Comparison of ENCODE assay signal across 10 mouse cellular contexts in genomic region chr19:11811688-11812365, GRCm38 (mm10). TPM values are rescaled to one million over a fixed set of nuclear protein-coding genes. Genes with fewer than 3 reads are reported as not detected.
DNase-seq lines count a peak whose midpoint lies in the region; ATAC-seq and TF ChIP-seq lines count a peak whose summit lies in the region.
"Had no signal": no experiment of that assay in that cellular context is flagged by ENCODE, and none has a peak within 500 bp of the region (broad histone marks: within the 10 kb centered on the region; RNA-seq: fewer than 3 reads in every experiment).

No protein-coding gene starts in this region.

- DNase-seq in lung, embryonic 14.5 days = peak; percentile 47
- DNase-seq in lung, adult 2 months = no peak
- peak; percentile 36 for DNase-seq in heart, postnatal 0 days (ENCODE audit: low spot score)
- peak; percentile 48 to 80 for DNase-seq in kidney, postnatal 25 days
- peak; percentile 91 for DNase-seq in retina, postnatal 1 day
- no peak for DNase-seq in spleen, postnatal 10 days (ENCODE audit: low spot score in 2 of 2)
- no peak for DNase-seq in cerebellum, postnatal 14 days
- DNase-seq in left cerebral cortex, adult 8-10 months (ENCODE audit: low spot score in 2 of 2) = no peak

- ATAC-seq in lung, embryonic 14.5 days (ENCODE audit: insufficient read depth) = peak; percentile 60; the same call in 1 of the 2 replicates
- ATAC-seq in heart, postnatal 0 days (ENCODE audit: insufficient read depth, low read depth) = no peak

- no peak overlapping the region for H3K27ac ChIP-seq in lung, embryonic 14.5 days (ENCODE audit: low read depth)
- H3K27ac ChIP-seq in heart, postnatal 0 days (ENCODE audit: low read depth) = peak overlapping the region; percentile 65

- 39% methylated on average over 5 of the region's 5 CpGs for WGBS in lung, embryonic 14.5 days
- 58% methylated on average over 5 of the region's 5 CpGs for WGBS in lung, adult 2 months
- 49% methylated on average over 5 of the region's 5 CpGs for WGBS in heart, postnatal 0 days

- no peak overlapping the region for H3K4me2 ChIP-seq in lung, embryonic 14.5 days
- H3K4me2 ChIP-seq in heart, postnatal 0 days (ENCODE audit: low read depth, low read length) = no peak overlapping the region

- no peak for TF ChIP-seq CTCF in lung, embryonic 14.5 days (IDR thresholded peaks at IDR 0.05; ENCODE audit: low read depth)
- no peak for TF ChIP-seq CTCF in lung, adult 2 months (IDR thresholded peaks at IDR 0.05; ENCODE audit: insufficient read depth, low read length)
- TF ChIP-seq CTCF in heart, postnatal 0 days (IDR thresholded peaks at IDR 0.05; ENCODE audit: low read depth) = no peak

- no peak overlapping the region for H3K4me3 ChIP-seq in lung, embryonic 14.5 days (ENCODE audit: low read depth, low read length)
- H3K4me3 ChIP-seq in lung, adult 2 months (replicated peaks; ENCODE audit: extremely low read depth, low read depth, low read length) = no peak overlapping the region
- no peak overlapping the region for H3K4me3 ChIP-seq in heart, postnatal 0 days (ENCODE audit: low read depth, low read length)

- no peaks in the 10 kb centered on the region for H3K9me3 ChIP-seq in lung, embryonic 14.5 days (ENCODE audit: low read depth, low read length)
- H3K9me3 ChIP-seq in heart, postnatal 0 days (replicated peaks; ENCODE audit: control insufficient read depth, low read length) = no peaks in the 10 kb centered on the region
- H3K9me3 ChIP-seq: G1E had no signal

- TF ChIP-seq EP300 in heart, postnatal 0 days (IDR thresholded peaks at IDR 0.05; ENCODE audit: low read depth) = no peak

- no peaks in the 10 kb centered on the region for H3K36me3 ChIP-seq in lung, embryonic 14.5 days (ENCODE audit: insufficient read depth)
- H3K36me3 ChIP-seq in heart, postnatal 0 days (replicated peaks; ENCODE audit: control insufficient read depth, insufficient read depth, low read length) = no peaks in the 10 kb centered on the region
- H3K36me3 ChIP-seq: G1E had no signal

- H3K27me3 ChIP-seq in lung, embryonic 14.5 days (ENCODE audit: insufficient read depth, low read length) = no peaks in the 10 kb centered on the region
- no peaks in the 10 kb centered on the region for H3K27me3 ChIP-seq in heart, postnatal 0 days (ENCODE audit: control insufficient read depth, insufficient read depth, low read length)

- no peaks in the 10 kb centered on the region for H3K4me1 ChIP-seq in lung, embryonic 14.5 days (ENCODE audit: insufficient read depth)
- peaks cover 39% of the 10 kb centered on the region for H3K4me1 ChIP-seq in lung, adult 2 months (ENCODE audit: control insufficient read depth, insufficient read depth, low read length)
- no peaks in the 10 kb centered on the region for H3K4me1 ChIP-seq in heart, postnatal 0 days (ENCODE audit: control insufficient read depth, insufficient read depth)

- H3K9ac ChIP-seq in lung, embryonic 14.5 days = no peak overlapping the region
- no peak overlapping the region for H3K9ac ChIP-seq in heart, postnatal 0 days (replicated peaks; ENCODE audit: low read depth, low read length)

- no peak for TF ChIP-seq POLR2A in lung, adult 2 months (IDR thresholded peaks at IDR 0.05; ENCODE audit: borderline replicate concordance, extremely low read depth, low read depth, low read length)

RNA-seq across cellular contexts. Expression of gene Stx3, which starts 7.4 kb away (rescaled TPM):
- polyA plus RNA-seq in lung, embryonic 14.5 days (2014; fragmentation: Nextera tagmentation; extraction: Ambion mirVana) = 17.2 and 19.1 TPM in 2 replicates
- 22.1 and 23.1 TPM in 2 replicates for polyA plus RNA-seq in lung, adult 2 months (2012; rRNA removed)
- 8.0 and 10.6 TPM in 2 replicates for total RNA-seq in heart, postnatal 0 days (2014; rRNA removed; ENCODE audit: low replicate concordance)
- 6.0 and 6.3 TPM in 2 replicates for polyA plus RNA-seq in heart, postnatal 0 days (2015; fragmentation: Nextera tagmentation; extraction: Ambion mirVana)
- 10 to 100 TPM; 27.7 to 33.8 (median 29.7) TPM for total RNA-seq in left cerebral cortex, adult 8-10 months (2022)
- polyA plus RNA-seq: G1E had no signal

RNA-seq across cellular contexts. Expression of gene Olfr1417, which starts 27.2 kb away (rescaled TPM):
- polyA plus RNA-seq in lung, embryonic 14.5 days (2014; fragmentation: Nextera tagmentation; extraction: Ambion mirVana) = not detected in 2 replicates
- polyA plus RNA-seq in lung, adult 2 months (2012; rRNA removed) = not detected in 2 replicates
- total RNA-seq in heart, postnatal 0 days (2014; rRNA removed; ENCODE audit: low replicate concordance) = not detected in 2 replicates
- polyA plus RNA-seq in heart, postnatal 0 days (2015; fragmentation: Nextera tagmentation; extraction: Ambion mirVana) = not detected in 2 replicates
- total RNA-seq in left cerebral cortex, adult 8-10 months (2022) = not detected
- total RNA-seq: gastrocnemius, adult 18-20 months had no signal
- polyA plus RNA-seq: G1E had no signal

RNA-seq across cellular contexts. Expression of gene Mrpl16, which starts 41.6 kb away (rescaled TPM):
- polyA plus RNA-seq in lung, embryonic 14.5 days (2014; fragmentation: Nextera tagmentation; extraction: Ambion mirVana) = 51.0 and 56.9 TPM in 2 replicates
- 4.8 and 6.6 TPM in 2 replicates for polyA plus RNA-seq in lung, adult 2 months (2012; rRNA removed)
- 32.2 and 49.9 TPM in 2 replicates for total RNA-seq in heart, postnatal 0 days (2014; rRNA removed; ENCODE audit: low replicate concordance)
- 97.6 and 99.1 TPM in 2 replicates for polyA plus RNA-seq in heart, postnatal 0 days (2015; fragmentation: Nextera tagmentation; extraction: Ambion mirVana)
- 10 to 100 TPM; 36.1 to 45.6 (median 42.7) TPM for total RNA-seq in left cerebral cortex, adult 8-10 months (2022)

RNA-seq across cellular contexts. Expression of gene Olfr1418, which starts 49.0 kb away (rescaled TPM):
- polyA plus RNA-seq in lung, embryonic 14.5 days (2014; fragmentation: Nextera tagmentation; extraction: Ambion mirVana) = not detected in 2 replicates
- not detected in 2 replicates for polyA plus RNA-seq in lung, adult 2 months (2012; rRNA removed)
- total RNA-seq in heart, postnatal 0 days (2014; rRNA removed; ENCODE audit: low replicate concordance) = not detected in 2 replicates
- not detected in 2 replicates for polyA plus RNA-seq in heart, postnatal 0 days (2015; fragmentation: Nextera tagmentation; extraction: Ambion mirVana)
- total RNA-seq in left cerebral cortex, adult 8-10 months (2022) = not detected
- total RNA-seq: gastrocnemius, adult 18-20 months had no signal
- polyA plus RNA-seq: G1E had no signal

Comparison
In these comparisons a context has a peak if more than half of its experiments do, and no peak if none do; other contexts are left out.
1. DNase-seq: peak in lung, embryonic 14.5 days (single experiment), heart, postnatal 0 days (single experiment), kidney, postnatal 25 days (2 of 2) and retina, postnatal 1 day (single experiment); none in lung, adult 2 months (single experiment), spleen, postnatal 10 days (0 of 2), cerebellum, postnatal 14 days (0 of 2) and left cerebral cortex, adult 8-10 months (0 of 2).